Mouse (Mus musculus) heart, embryonic 12.5 days (tissue): Measurements from ENCODE around the gene Zcchc24. TPM values are rescaled to one million over a fixed set of nuclear protein-coding genes. Genes with fewer than 3 reads are reported as not detected.

ENCODE experiments used
- ATAC-seq: fragments of 200-750 bp; cut with Nextera tagmentation; 2 replicates; pipeline ENCODE4 v1.8.0; 2017; ENCODE audit warnings: moderate TSS enrichment, moderate library complexity; ENCODE audit not compliant: insufficient number of reproducible peaks, low FRiP score
- H3K27ac ChIP-seq: fragments of 300-500 bp; sonication (generic); 2 replicates; pipeline ENCODE4 v1.5.1; 2016; ENCODE audit warnings: mild to moderate bottlenecking, moderate library complexity; ENCODE audit not compliant: poor library complexity, severe bottlenecking
- H3K27me3 ChIP-seq: fragments of 300-500 bp; sonication (generic); replicated peaks from 2 replicates; pipeline ENCODE4 v1.6.1; 2016; ENCODE audit warnings: mild to moderate bottlenecking, moderate library complexity
- H3K36me3 ChIP-seq: fragments of 300-500 bp; sonication (generic); 2 replicates; pipeline ENCODE4 v1.6.1; 2016; ENCODE audit warnings: mild to moderate bottlenecking, moderate library complexity
- H3K4me1 ChIP-seq: fragments of 300-500 bp; sonication (generic); replicated peaks from 2 replicates; pipeline ENCODE4 v1.6.1; 2016; ENCODE audit warnings: mild to moderate bottlenecking
- H3K4me2 ChIP-seq: fragments of 300-500 bp; sonication (generic); 2 replicates; pipeline ENCODE4 v1.6.1; 2016; ENCODE audit warnings: mild to moderate bottlenecking, moderate library complexity
- H3K4me3 ChIP-seq: fragments of 300-500 bp; sonication (generic); 2 replicates; pipeline ENCODE4 v1.5.1; 2016; ENCODE audit warnings: mild to moderate bottlenecking
- H3K9ac ChIP-seq: fragments of 300-500 bp; sonication (generic); 2 replicates; pipeline ENCODE4 v1.6.1; 2016; ENCODE audit warnings: mild to moderate bottlenecking, moderate library complexity
- H3K9me3 ChIP-seq: fragments of 300-500 bp; sonication (generic); replicated peaks from 2 replicates; pipeline ENCODE4 v1.6.1; 2016; ENCODE audit warnings: mild to moderate bottlenecking, moderate library complexity
- WGBS: fragments of 180-500 bp; shearing (Covaris S2); methylation state at CpG from one replicate; pipeline ENCODE4 v1.1.7; 2016; 5-methylcytosine and 5-hydroxymethylcytosine counted together
- polyA plus RNA-seq: library from polyadenylated mRNA; unstranded; fragments of >200 nt; fragmentation: Nextera tagmentation; extraction: Ambion mirVana; gene quantifications from 2 replicates; pipeline ENCODE4 v1.2.1, GENCODE M21; 2016

Zcchc24 gene
- polyA plus RNA-seq, 1 experiment from 2014 or later: 30.4 TPM

- Histone ChIP-seq H3K4me2 (no peak overlapping the region), H3K4me1 (peaks cover 44% of the 10 kb centered on the region), H3K27me3 (no peaks in the 10 kb centered on the region), H3K9me3 (no peaks in the 10 kb centered on the region), H3K9ac (no peak overlapping the region), H3K4me3 (no peak overlapping the region), H3K27ac (peak overlapping the region; percentile 63), H3K36me3 (peaks cover 66% of the 10 kb centered on the region)
- no peak for ATAC-seq
- WGBS: 66% methylated on average over 19 of the region's 19 CpGs
These were observed 103.4 kb downstream of the Zcchc24 start for GRCm38 (mm10) chr14:25665314-25665970.

- H3K4me2 ChIP-seq: no peak overlapping the region
- H3K9ac ChIP-seq: peak overlapping the region; percentile 53; the same call in 1 of the 2 replicates
- H3K9me3 ChIP-seq: no peaks in the 10 kb centered on the region
- peak overlapping the region; percentile 46; the same call in 1 of the 2 replicates for H3K27ac ChIP-seq
- H3K4me1 ChIP-seq: peaks cover 44% of the 10 kb centered on the region
- 72% methylated on average over 7 of the region's 7 CpGs for WGBS
- no peak overlapping the region for H3K4me3 ChIP-seq
- H3K27me3 ChIP-seq: no peaks in the 10 kb centered on the region
- H3K36me3 ChIP-seq: peaks cover 77% of the 10 kb centered on the region
- no peak for ATAC-seq
These were observed 104.5 kb downstream of the Zcchc24 start for GRCm38 (mm10) chr14:25664310-25664695.

- Histone ChIP-seq H3K27ac (peak overlapping the region; percentile 46), H3K27me3 (no peaks in the 10 kb centered on the region), H3K4me1 (peaks cover 44% of the 10 kb centered on the region), H3K36me3 (peaks cover 79% of the 10 kb centered on the region), H3K9ac (0 out of 2 replicates have a peak overlapping the region, but pooled peaks have one; percentile 53), H3K4me3 (no peak overlapping the region), H3K9me3 (no peaks in the 10 kb centered on the region), H3K4me2 (no peak overlapping the region)
- 79% methylated on average over 7 of the region's 7 CpGs for WGBS
- ATAC-seq: no peak
These were observed 105.1 kb downstream of the Zcchc24 start for GRCm38 (mm10) chr14:25663649-25664309.

Other genes with a start within 250 kb of the Zcchc24 start
- 101 and 104 TPM in 2 replicates for gene Ppif, start 74.9 kb downstream of the Zcchc24 start, polyA plus RNA-seq
- gene Anxa11, start 73.1 kb upstream of the Zcchc24 start, polyA plus RNA-seq: 23.5 and 24.1 TPM in 2 replicates
- gene Plac9a, start 134.1 kb upstream of the Zcchc24 start, polyA plus RNA-seq: not detected in 2 replicates
- gene Tmem254a, start 158.6 kb upstream of the Zcchc24 start, polyA plus RNA-seq: 0.81 and 2.2 TPM in 2 replicates
- not detected in 2 replicates for gene Cphx1, start 169.3 kb upstream of the Zcchc24 start, polyA plus RNA-seq
- gene Duxbl1, start 209.5 kb upstream of the Zcchc24 start, polyA plus RNA-seq: 0.54 and 1.2 TPM in 2 replicates